Mouse (Mus musculus): Measurements from ENCODE around the gene Trp53inp2.

The Trp53inp2 gene

GRCm38 (mm10) chr2:155380261-155381059 lies at the start of gene Trp53inp2:
Trp53inp2 (plus strand) TSS chr2:155381059.
- peak; percentile 68 for DNase-seq

GRCm38 (mm10) chr2:155331351-155331750 lies 49.5 kb upstream of the Trp53inp2 start:
- DNase-seq, result no peak

GRCm38 (mm10) chr2:155333421-155333820 lies 47.4 kb upstream of the Trp53inp2 start:
- no peak for DNase-seq

- DNase-seq, result no peak
Measured at GRCm38 (mm10) chr2:155335231-155335630, 45.6 kb upstream of the Trp53inp2 start.

- no peak for DNase-seq
Measured at GRCm38 (mm10) chr2:155336254-155336653, 44.6 kb upstream of the Trp53inp2 start.

- no peak for DNase-seq
Measured at GRCm38 (mm10) chr2:155340166-155340565, 40.7 kb upstream of the Trp53inp2 start.

- DNase-seq, result no peak
Measured at GRCm38 (mm10) chr2:155346670-155347069, 34.2 kb upstream of the Trp53inp2 start.

GRCm38 (mm10) chr2:155354402-155354801 lies 26.5 kb upstream of the Trp53inp2 start:
- peak; percentile 10 for DNase-seq

- DNase-seq, result peak; percentile 97
Measured at GRCm38 (mm10) chr2:155356971-155357591, 23.8 kb upstream of the Trp53inp2 start, which contains the start of gene Pigu. Pigu (minus strand) TSS chr2:155357430.

- DNase-seq, result peak; percentile 70
Measured at GRCm38 (mm10) chr2:155357686-155358399, 23.0 kb upstream of the Trp53inp2 start.

GRCm38 (mm10) chr2:155367635-155368284 lies 13.1 kb upstream of the Trp53inp2 start:
- no peak for DNase-seq

- peak; percentile 73 for DNase-seq
Measured at GRCm38 (mm10) chr2:155369333-155369883, 11.5 kb upstream of the Trp53inp2 start.

- DNase-seq, result no peak
Measured at GRCm38 (mm10) chr2:155372451-155372850, 8.4 kb upstream of the Trp53inp2 start.

- DNase-seq, result no peak
Measured at GRCm38 (mm10) chr2:155373302-155373701, 7.6 kb upstream of the Trp53inp2 start.

- DNase-seq, result no peak
Measured at GRCm38 (mm10) chr2:155373886-155374285, 7.0 kb upstream of the Trp53inp2 start.

- DNase-seq, result no peak
Measured at GRCm38 (mm10) chr2:155374521-155374920, 6.3 kb upstream of the Trp53inp2 start.

- no peak for DNase-seq
Measured at GRCm38 (mm10) chr2:155376191-155376590, 4.7 kb upstream of the Trp53inp2 start.

- no peak for DNase-seq
Measured at GRCm38 (mm10) chr2:155381060-155381437, 190 bp downstream of the Trp53inp2 start.

- DNase-seq, result peak; percentile 98
Measured at GRCm38 (mm10) chr2:155381643-155382331, 928 bp downstream of the Trp53inp2 start.

GRCm38 (mm10) chr2:155382332-155382700 lies 1.5 kb downstream of the Trp53inp2 start:
- DNase-seq, result no peak

GRCm38 (mm10) chr2:155382791-155383438 lies 2.1 kb downstream of the Trp53inp2 start:
- DNase-seq, result peak; percentile 77

GRCm38 (mm10) chr2:155385090-155385489 lies 4.2 kb downstream of the Trp53inp2 start:
- peak; percentile 82 for DNase-seq
